Mouse (Mus musculus) megakaryocyte-erythroid progenitor cell, adult 5-6 weeks (primary cell): ENCODE data around the gene Ptk6. TPM values are rescaled to one million over a fixed set of nuclear protein-coding genes. Genes with fewer than 3 reads are reported as not detected.

Source experiments
- ATAC-seq: replicated peaks from 2 replicates; pipeline ENCODE4 v1.8.0; 2016; ENCODE audit warnings: mild to moderate bottlenecking, inconsistent platforms; ENCODE audit not compliant: severe bottlenecking, poor library complexity, low FRiP score, low TSS enrichment
- total RNA-seq, 2 experiments: library from RNA; stranded (forward) in 1 of 2; stranded (reverse) in 1 of 2; fragments of 200-1000, 215-1000 nt in 1 of 2; fragments of >200 nt in 1 of 2; fragmentation: Nextera tagmentation in 1 of 2; gene quantifications; 2 replicates each; pipeline ENCODE4 v1.2.3; 2014 to 2017

Ptk6 gene
- total RNA-seq, 2 experiments from 2014 or later = not detected

DNA sequence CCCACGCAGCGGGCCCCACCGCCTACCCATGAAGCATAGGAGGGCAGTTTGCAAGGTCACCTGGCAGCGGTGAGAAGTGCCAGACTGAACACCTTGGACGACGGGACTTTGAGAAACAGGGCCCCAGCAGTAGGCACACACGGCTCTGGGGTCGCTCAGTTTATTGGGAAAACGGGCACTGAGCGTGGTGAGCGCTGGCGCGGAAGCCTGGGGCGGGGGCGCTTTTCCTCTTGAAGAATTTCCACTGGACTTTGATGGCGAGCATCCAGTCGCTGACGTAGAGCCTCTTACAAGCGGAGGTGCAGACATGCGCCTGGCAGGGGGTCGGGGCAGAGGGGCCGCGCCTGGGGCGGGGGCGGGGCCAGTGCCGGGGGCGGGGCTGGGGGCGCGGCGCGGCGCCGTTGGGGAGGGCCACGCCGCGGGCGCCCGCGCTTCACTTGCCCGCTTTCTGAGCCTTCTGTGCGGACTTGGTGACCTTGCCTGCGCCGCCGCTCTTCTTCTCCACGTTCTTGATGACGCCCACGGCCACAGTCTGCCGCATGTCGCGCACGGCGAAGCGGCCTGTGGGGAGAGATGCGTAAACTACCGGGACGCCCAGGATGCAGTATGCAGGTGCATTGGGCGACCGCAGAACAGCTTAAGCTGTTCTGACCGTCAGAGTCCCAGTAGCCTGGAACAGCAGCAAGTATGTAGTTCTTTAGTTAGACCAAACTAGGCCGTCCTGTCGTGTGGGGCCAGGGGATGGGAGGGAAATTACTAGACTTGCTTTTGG is 54.9 kb downstream of the Ptk6 start:
- ATAC-seq = no peak

DNA sequence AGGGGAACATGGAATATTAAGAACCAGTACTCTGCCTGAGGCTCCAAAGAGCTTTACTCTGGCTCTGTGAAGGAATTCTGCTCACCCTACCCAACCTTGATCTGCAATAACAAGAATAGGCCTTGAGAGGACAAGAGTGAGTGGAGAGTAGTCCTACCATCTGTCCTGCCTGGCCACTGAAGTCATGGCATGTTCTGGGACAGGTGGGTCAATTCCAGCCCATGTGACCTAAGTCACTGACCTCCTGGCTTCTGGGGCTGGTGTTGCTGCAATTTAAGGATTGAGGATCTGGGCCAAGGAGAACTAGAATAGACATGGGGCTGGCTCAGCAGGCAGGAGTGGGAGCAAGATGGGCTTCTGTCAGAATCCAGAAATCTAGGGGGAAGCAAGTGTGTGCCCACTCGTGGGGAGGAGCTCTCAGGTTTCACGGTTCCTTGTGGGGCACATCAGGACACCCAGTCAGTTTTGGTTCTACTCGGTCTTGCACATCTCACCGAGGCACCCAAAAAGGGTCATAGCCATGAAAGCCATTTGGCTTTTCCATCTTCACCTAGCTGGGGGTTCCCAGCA is 55.5 kb downstream of the Ptk6 start:
- no peak for ATAC-seq

DNA sequence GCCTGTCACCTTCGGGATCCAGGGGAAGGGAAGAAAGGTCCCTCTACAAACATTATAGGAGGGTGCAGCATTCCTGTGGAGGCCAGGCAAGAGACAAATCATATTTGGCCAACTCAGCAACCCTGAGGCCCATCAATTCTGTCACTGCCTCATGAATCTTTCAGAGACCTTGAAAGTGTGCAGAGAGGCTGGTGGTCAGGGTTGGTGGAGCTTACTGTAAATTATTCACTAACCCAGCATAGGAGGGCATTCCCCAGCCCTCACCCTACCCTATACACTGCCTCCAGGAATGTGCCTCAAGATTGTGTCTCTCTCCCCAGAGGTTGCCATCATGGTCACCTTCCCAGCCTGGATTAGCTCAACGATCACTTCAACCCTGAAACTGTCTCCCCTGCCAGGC is 57.9 kb downstream of the Ptk6 start:
- no peak for ATAC-seq

Other genes with a start within 250 kb of the Ptk6 start
- gene Nkain4, start 248.1 kb downstream of the Ptk6 start, total RNA-seq (2014; fragmentation: Nextera tagmentation) = not detected in 2 replicates
- not detected in 2 replicates for gene Nkain4, start 248.1 kb downstream of the Ptk6 start, total RNA-seq (2017)
- gene Arfgap1, start 235.6 kb downstream of the Ptk6 start, total RNA-seq (2014; fragmentation: Nextera tagmentation) = 35.0 and 41.9 TPM in 2 replicates
- gene Arfgap1, start 235.6 kb downstream of the Ptk6 start, total RNA-seq (2017) = 27.1 and 32.0 TPM in 2 replicates
- 0.79 TPM in 1 of 2 replicates, not detected in the other for gene Col20a1, start 216.3 kb downstream of the Ptk6 start, total RNA-seq (2014; fragmentation: Nextera tagmentation)
- 0.38 and 0.42 TPM in 2 replicates for gene Col20a1, start 216.3 kb downstream of the Ptk6 start, total RNA-seq (2017)
- not detected in 2 replicates for gene Chrna4, start 159.2 kb downstream of the Ptk6 start, total RNA-seq (2014; fragmentation: Nextera tagmentation)
- gene Chrna4, start 159.2 kb downstream of the Ptk6 start, total RNA-seq (2017) = not detected in 2 replicates
- not detected in 2 replicates for gene Kcnq2, start 67.5 kb downstream of the Ptk6 start, total RNA-seq (2014; fragmentation: Nextera tagmentation)
- gene Kcnq2, start 67.5 kb downstream of the Ptk6 start, total RNA-seq (2017) = not detected in 2 replicates
- gene Eef1a2, start 45.8 kb downstream of the Ptk6 start, total RNA-seq (2014; fragmentation: Nextera tagmentation) = not detected in 2 replicates
- gene Eef1a2, start 45.8 kb downstream of the Ptk6 start, total RNA-seq (2017) = not detected in 2 replicates
- gene Ppdpf, start 15.5 kb downstream of the Ptk6 start, total RNA-seq (2014; fragmentation: Nextera tagmentation) = 73.6 and 95.2 TPM in 2 replicates
- 67.4 and 68.6 TPM in 2 replicates for gene Ppdpf, start 15.5 kb downstream of the Ptk6 start, total RNA-seq (2017)
- not detected in 2 replicates for gene Srms, start 10.4 kb upstream of the Ptk6 start, total RNA-seq (2014; fragmentation: Nextera tagmentation)
- not detected in 2 replicates for gene Srms, start 10.4 kb upstream of the Ptk6 start, total RNA-seq (2017)
- not detected in 2 replicates for gene Fndc11, start 17.2 kb upstream of the Ptk6 start, total RNA-seq (2014; fragmentation: Nextera tagmentation)
- not detected in 2 replicates for gene Fndc11, start 17.2 kb upstream of the Ptk6 start, total RNA-seq (2017)
- 16.1 and 18.0 TPM in 2 replicates for gene Helz2, start 39.2 kb upstream of the Ptk6 start, total RNA-seq (2014; fragmentation: Nextera tagmentation)
- gene Helz2, start 39.2 kb upstream of the Ptk6 start, total RNA-seq (2017) = 4.9 and 5.4 TPM in 2 replicates
- 20.7 and 21.3 TPM in 2 replicates for gene Gmeb2, start 85.2 kb upstream of the Ptk6 start, total RNA-seq (2014; fragmentation: Nextera tagmentation)
- 8.5 and 9.4 TPM in 2 replicates for gene Gmeb2, start 85.2 kb upstream of the Ptk6 start, total RNA-seq (2017)
- gene Stmn3, start 111.7 kb upstream of the Ptk6 start, total RNA-seq (2014; fragmentation: Nextera tagmentation) = not detected in 2 replicates
- gene Stmn3, start 111.7 kb upstream of the Ptk6 start, total RNA-seq (2017) = not detected in 2 replicates
- gene Rtel1, start 117.0 kb upstream of the Ptk6 start, total RNA-seq (2014; fragmentation: Nextera tagmentation) = 110 and 144 TPM in 2 replicates
- 45.6 and 78.9 TPM in 2 replicates for gene Rtel1, start 117.0 kb upstream of the Ptk6 start, total RNA-seq (2017)
- 20.3 and 25.2 TPM in 2 replicates for gene Zgpat, start 162.1 kb upstream of the Ptk6 start, total RNA-seq (2014; fragmentation: Nextera tagmentation)
- gene Zgpat, start 162.1 kb upstream of the Ptk6 start, total RNA-seq (2017) = 26.2 and 45.0 TPM in 2 replicates
- gene Arfrp1, start 162.6 kb upstream of the Ptk6 start, total RNA-seq (2014; fragmentation: Nextera tagmentation) = 53.3 and 66.5 TPM in 2 replicates
- 52.8 and 72.9 TPM in 2 replicates for gene Arfrp1, start 162.6 kb upstream of the Ptk6 start, total RNA-seq (2017)
- 31.0 and 50.4 TPM in 2 replicates for gene Lime1, start 177.3 kb upstream of the Ptk6 start, total RNA-seq (2014; fragmentation: Nextera tagmentation)
- 19.8 and 26.8 TPM in 2 replicates for gene Lime1, start 177.3 kb upstream of the Ptk6 start, total RNA-seq (2017)